Mouse (Mus musculus): ENCODE results near the gene Racgap1.

The Racgap1 gene

DNA sequence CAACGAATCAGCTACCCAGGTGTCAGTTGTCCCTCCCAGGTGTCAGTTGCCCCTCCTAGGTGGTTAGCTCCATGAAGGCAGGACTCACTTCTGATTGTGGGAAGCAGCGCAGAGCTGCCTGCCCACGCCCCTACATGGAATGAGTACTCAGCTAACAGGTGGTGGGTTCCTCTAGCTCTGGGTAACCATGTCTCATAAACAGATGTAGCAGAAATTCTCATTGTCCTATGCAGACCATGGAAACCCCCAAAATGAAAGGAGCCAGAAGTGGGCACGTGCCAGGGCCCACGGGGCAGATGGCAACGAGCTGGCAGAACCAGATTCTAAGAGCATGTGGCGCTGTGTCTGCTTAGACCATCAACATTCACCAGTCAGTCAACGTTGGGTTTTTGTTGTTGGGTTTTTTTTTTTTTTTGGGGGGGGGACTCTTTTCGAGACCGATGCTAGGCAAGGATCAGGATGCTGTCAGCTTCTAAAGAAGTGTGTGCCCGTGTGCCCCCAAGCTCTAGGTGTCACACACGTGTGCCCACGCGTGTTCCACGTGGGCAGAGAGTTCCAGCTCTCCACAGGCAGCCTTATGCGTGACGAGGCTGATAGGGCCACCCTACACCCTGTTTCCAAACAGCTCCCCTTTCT lies 12.6 kb upstream of the Racgap1 start:
- DNase-seq, result no peak

DNA sequence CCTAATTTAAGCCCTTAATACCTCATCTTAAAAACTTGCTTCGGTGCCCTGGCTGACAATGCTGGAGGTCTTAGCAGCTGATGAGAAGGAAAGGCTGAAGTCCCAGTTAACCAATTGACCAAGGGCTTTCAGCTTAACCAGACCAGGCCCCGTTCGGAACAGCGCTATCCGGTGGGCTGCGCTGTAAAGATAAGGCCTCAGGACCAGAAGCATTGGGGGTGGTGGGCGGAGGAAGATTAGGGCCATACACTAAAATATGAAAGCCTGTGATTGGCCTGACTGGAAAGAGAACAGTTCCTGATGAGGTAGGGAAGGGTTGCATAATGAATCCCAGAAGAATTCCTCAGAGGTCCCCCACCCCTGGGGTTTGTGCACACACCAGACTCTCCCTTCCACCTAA lies 10.9 kb upstream of the Racgap1 start:
- DNase-seq, result no peak

DNA sequence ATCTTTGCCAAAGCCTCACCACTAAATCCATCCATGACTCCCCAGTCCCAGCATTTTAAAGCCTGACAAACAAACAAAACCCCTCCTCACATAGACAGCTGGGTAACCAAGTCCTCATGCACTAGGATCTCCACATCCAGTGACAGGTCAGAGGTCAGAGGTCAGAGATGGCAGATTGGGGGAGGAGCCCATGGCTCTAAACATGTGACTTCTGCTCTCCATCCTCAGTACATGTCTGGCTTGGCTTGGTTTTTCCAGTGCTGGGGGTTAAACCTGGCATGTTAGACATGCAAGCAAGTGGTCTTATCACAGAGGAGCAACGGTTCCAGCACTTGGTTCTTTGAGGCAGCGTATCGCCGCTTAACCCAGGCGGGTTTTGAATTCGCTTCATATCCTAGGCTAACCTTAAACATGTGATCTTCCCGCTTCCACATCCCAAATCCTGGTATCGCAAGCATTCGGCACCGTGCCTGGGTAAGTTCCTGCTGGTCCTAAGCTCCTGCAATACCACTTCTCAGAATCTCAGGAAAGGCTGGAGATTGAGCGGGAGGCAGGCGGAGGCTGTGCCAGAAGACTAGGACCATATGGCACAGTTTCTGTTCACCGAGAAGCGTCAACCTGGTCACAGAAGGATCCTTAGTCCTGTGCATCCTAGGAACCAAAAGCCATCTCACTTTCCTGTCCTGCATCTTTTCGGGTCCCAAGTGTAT lies 9.8 kb upstream of the Racgap1 start:
- no peak for DNase-seq

DNA sequence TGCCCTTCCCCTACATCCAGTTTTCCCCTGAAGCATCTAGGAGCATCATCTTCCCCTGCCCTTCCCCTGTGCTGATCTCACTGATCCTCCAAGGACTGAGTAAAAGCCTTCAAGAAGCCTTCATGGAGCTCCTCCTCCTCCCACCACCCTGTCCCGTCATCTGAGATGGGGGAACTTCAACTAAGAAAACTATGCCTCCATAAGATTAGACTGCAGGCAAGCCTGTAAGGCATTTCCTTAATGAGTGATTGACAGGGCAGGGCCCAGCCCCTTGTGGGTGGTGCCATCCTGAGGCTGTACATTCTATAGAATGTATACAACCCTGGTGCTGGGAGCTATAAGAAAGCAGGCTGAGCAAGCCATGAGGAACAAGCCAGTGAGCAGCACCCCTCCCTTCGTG lies 7.0 kb upstream of the Racgap1 start:
- no peak for DNase-seq

DNA sequence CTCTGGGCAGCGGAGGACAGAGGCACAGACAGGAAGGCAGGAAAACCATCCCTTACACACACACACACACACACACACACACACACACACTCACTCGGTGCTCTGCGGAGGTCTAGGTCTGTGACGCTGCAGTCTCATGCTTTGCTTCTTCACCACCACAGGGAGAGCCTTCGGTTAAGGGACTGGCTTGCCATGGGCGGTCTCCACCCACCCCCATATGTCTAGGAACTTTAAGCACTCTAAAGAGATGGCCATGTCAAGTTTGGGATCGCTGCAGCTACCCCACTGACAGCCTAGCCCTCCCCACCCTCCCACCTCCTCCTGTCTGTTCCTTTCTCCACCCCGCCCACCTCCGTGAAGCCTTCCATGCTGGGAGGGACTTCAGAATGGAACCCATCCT lies 4.5 kb upstream of the Racgap1 start:
- DNase-seq, result no peak

DNA sequence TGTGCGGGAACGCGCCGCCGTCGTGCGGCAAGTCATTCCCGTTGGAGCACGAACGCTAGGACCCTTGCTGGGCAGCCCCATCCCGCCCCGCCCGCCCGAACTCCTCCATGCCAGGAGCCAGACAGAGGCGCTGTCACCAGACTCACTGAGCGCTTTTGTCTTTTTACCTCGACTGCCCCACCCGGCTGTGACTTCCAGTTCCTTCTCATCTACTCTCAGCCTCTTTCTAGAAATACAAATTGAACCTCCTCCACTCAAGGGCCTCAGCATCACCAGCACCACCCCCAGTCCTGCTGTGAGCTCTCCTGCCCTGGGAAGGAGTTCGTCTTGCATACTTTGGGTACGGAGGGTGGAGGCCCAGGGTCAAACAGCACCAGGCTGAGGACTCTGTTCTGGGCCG lies 2.4 kb upstream of the Racgap1 start:
- no peak for DNase-seq

DNA sequence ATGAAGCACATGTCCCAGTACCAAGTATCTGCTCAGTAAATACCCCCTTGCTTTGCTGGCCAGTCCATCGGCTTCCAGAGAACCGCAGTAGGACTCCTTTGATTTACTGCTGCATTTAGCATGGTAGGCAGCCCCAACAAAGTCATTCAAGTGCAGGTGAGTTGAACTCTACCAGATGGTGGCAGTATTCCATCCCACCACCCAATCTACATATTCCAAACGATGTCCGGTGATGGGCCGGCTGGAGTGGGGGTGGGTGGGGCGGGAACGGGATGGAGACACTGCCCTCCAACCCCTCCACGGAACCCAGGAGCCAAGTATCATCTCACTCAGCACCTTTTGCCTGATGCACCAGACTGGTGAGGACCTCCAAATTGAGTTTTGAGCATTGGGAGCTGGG lies 1.8 kb upstream of the Racgap1 start:
- no peak for DNase-seq

DNA sequence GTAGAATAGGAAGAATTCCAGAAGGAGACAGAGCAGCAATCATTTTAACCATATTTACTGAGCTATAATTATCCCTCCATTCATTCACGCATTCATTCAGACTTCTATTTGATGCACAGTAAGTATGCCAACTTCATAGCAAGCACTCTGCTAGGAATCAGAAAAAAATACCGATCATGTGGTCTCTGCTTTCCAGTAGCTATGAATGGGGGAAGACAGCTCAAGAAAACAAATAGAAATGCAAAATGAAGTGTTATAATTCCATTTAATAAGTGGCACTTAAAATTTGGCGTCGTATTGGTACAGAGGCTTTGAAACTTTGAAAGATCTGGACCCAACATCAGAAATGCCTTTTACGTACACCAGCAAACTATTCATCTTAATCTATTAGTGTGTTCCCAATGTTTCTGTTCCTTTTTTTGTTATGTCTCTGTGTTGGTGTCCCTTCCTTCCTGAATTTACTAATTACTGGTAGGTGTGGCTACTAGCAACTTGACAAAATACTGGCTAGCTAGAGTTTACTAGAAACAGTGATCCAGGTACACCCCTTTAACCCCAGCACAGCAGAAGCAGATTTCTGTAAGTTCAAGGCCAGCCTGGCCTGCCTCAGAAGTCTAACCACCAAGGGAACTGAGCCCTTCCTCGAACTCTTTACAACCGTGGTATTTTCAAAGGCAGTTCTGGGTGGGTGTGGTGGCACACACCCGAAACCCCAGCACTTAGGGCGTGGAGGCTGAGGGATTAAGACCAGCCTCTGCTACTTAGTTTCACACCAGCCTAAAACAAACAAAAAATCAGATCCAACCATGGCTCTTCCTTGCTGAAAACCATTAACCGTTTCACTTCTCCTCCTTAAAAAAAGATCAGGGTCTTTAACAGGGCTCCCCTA lies 772 bp upstream of the Racgap1 start:
- no peak for DNase-seq

DNA sequence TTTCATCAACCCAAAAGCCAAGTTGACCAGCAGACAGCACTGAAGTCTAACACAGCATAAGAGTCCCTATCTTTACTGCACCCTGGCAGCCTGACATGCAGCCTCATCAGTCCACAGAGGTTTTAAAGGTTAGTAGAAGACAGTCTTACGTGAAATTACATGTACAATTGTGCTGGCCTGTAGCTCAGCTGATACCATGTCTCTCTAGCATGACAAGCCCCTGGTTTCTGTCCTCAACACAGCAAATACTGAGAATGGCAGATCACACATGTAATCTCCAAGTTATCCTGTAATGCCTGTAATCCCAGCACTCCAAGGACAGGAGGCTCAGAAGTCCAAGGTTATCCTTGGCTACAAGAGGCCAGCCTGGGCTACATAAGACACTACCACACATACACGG lies 1.2 kb downstream of the Racgap1 start:
- no peak for DNase-seq

DNA sequence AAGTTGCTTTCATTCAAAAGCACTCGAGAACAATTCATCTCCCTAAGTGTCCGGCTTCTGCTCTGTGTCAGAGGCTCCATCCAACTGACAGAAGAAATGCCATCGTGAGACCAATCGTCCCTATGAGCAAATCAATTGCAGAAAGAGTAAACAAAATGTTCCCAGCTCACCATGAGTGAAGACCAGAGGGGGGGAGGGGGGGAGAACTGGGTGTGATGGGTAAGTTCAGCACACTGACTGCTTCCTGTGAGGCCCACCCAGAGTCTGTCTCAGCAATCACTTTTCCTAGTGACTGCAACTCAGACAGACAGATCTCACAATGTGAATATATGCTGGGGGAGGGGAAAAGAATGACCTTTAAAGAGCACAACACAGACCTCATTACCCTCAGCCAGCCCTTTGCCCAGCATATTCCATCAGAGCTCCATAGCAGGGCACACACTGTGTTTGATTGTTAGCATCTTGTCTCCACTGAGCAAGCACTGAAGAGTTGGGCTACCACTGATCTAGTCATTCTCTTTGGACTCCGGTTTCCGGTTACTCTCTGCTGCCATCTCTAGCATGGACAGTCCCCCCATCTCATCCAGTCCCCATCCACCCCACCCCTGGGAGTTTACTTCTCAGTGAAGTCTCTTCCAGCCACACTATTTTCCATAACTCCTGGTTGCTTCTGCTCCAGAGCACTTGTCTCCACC lies 2.2 kb downstream of the Racgap1 start:
- no peak for DNase-seq

DNA sequence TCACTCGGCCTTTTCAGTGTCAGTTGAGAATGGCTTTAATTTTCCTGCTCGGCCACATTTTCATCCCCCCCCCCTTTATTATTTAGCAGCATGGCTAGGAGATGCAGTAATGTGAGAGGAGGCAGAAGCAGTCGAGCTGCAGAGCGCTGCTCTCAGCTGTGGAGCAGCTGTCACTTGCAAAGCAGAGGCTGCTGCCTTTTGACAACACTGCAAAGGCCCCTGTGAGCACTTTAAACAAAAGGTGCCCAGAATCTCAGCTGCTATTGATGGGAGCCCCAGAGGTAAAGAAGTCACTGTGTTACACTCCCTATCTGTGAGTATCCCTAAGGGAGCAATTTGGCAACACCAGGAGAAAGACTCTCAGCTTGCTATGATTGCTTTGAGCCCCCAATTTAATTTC lies 3.1 kb downstream of the Racgap1 start:
- DNase-seq, result no peak

DNA sequence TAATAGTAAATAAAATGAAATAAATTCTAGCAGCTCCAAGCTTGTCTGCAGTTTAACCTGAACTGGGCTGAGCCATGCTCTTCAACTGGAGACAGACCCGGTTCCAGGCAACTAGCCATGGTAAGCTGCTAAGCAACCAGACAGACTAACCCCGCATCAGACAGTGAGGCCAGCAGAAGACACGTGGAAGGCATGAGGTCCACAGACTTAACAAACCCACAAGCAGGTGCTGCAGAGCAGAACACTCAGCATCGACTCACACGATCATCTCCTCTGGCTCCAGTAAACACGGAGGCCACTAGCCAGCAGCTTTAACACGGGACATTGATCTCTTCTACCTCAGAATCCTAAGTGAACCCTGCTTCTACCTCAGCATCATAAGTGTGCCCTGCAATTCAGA lies 6.7 kb downstream of the Racgap1 start:
- no peak for DNase-seq

DNA sequence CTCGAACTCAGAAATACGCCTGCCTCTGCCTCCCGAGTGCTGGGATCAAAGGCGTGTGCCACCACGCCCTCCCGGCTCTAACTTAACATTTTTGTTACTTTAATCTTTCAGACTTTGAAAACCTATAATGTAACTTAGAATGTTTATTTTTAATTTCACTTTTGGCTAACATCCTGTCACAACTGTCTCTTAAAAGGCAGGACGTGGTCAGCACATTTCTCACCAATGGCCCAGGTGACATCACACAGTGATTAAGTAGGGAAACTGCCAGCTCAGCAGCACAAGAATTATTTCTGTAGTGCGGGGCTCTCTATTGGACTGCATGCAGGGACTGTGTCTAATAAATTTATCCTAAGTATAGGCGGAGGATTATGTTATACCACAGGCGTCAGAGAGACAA lies 7.6 kb downstream of the Racgap1 start:
- DNase-seq, result no peak

DNA sequence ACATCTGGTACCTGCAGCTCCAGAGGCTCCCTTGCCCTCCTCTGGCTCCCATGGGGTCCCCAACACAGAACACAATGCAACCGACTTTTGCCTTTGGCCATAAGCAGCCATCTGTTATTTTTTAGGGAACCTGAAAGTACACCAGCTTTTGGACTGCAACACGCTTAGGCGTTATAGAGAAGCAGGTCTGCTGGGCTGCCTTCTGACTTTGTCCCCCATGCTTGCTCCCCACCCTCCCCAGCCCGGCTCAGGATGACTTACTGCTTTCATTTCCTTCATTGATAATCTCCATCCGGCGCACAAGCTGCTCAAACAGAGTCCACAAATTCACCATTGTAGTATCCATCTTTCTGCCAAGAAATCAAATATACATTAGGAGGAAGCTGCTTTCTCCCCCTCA lies 8.8 kb downstream of the Racgap1 start:
- no peak for DNase-seq

DNA sequence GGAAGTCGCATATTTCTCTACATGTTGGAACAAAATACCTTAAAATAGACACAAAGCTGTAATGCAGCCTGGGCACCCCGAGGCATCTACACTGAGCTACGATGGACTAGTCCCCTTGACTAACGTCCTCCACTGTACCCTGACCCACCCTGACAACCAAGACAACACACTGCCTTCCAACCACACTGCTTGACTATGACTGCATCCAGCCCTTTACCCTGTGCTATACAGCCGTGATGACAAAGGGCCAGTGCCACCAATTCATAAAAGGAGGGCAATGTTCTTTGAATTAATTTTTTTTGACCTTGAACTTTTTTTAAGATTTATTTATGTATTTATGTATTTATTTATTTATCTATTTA lies 13.4 kb downstream of the Racgap1 start:
- no peak for DNase-seq

DNA sequence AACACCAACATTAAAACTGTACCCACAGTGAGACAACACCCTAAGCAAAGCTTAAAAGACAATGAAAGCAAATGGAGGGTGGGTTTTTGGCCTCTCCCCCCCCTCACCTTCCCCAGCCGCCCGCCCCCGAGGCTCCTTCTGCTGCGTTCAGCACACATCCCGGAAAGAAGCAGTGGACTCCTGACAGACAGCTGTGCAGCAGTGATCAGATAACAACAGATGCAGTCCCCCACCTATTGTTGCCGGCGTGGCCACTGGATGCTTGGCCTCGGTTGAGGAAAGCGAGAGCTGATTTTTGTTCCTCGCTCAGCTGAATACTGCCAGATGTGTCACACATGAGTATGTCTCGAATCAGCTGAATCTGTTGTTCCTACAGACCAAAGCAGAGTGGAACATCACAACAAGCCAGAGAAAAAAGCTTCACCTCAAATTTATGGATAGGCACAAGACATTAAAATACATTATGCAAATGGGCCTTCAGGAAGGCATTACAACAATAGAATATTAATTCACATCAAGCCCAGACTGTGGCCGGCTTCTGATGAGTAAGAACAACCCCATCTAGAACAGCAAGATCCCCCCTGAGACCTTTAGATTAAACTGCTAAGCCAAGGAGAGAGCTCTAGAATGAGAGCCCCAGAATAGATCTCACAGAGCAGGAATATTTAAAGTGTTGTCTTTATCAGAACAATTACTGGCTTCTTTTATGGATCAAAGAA lies 13.9 kb downstream of the Racgap1 start:
- DNase-seq, result no peak

DNA sequence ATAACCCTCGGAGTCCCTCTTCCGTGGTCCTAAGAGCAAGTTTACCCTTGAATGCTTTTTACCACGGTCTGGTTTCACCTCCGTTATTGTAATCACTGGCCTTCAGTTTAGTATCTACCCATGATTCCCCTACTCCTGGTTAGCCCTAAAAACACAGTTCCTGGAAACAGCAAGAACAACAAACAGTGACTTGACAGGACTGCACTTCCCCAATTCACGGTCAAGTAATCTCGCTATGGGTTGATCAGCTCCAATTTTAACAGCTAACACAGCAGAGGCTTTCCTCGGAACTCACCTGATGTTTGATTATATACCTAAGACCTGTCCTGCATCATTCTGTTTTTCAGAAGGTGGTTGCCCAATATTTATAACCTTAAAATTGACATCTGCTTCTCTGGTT lies 16.8 kb downstream of the Racgap1 start:
- DNase-seq, result no peak

DNA sequence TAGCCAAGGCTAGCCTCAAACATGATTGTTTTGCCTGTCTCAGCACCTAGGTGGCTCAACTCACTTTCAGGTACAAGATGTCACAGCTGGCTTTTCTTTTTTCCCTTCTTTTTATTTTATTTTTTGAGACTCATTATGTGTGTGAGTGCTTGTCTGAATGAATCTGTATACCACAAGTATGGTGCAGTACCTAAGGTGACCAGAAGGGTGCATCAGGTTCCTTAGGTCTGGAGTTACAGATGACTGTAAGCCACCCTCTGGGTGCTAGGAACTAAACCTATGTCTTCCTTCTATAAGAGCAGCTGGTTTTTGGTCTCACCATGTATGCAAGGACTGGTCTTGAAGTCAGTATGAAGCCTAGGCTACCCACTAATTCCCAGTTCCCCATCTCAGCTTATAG lies 19.8 kb downstream of the Racgap1 start:
- peak; percentile 23 to 25 for DNase-seq

DNA sequence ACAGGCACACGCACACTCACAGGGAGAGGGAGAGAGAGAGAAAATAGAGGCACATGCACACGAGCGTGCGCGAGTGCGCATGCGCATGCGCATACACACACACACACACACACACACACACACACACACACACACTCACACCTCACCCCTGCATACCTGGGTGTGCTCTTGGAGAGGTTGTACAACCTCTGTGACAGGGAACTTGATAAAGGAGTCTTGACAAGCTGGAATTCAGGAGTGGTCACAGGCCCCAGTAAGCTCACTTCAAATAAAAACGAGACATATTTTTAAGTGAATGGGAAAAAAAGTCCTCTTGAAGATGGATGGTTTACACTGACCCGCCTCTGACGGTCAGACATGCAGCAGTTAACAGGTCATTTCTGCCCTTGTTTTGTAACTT lies 29.4 kb downstream of the Racgap1 start:
- DNase-seq, result no peak

DNA sequence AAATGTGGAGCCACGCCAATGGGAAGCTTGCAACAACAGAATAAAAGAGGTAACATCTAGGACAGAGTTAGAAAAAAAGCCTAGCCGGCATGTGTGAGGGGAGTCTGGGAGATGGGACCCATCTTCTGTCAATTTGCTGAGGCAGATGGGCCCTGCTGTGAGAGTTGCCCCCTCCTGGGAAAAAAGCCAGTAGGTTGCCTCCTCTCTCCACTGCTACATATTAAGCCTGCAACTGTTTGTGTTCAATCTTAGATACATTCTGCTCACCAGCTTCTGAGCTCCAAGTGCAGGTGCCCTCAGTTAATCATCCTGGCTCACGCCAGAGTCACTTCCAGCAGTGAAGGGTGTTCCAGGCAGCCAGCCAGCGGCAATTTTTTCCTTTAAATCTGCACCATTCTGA lies 31.6 kb downstream of the Racgap1 start:
- no peak for DNase-seq

DNA sequence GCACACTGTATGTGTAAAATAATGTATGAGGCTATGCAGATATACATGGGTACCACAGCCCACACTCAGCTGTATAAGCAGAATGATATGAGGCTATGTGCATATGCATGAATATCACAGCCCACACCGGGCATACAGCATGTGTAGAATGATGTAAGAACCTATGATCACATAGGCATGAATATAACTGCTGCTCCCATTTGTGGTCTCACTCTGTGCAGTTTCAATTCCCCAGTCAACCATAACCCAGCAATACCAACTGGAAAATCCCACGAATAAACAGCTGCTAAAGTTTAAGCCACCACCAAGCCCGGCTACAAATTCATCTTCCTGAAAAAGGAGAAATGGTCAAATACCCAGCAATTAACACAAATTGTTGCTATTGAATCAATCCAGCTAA lies 32.9 kb downstream of the Racgap1 start:
- no peak for DNase-seq

DNA sequence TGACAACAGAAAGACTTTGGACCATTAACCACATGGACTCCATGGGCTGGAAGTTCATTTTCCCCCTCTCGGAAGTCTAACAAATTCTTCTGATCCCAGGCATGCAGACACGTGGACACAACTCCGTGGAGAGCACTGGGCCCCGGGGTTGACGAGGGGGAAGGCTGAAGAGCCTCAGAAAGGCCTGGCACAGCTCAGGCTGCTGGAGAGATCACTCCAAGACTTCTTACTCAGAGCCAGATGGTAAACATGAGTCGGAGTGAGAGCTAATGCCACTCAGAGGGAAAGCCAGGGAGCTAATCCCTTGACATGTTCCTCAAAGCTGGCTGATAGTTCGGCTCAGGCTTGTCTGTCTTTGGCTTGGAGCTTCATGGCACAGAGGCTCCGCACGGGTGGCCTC lies 36.2 kb downstream of the Racgap1 start:
- no peak for DNase-seq

DNA sequence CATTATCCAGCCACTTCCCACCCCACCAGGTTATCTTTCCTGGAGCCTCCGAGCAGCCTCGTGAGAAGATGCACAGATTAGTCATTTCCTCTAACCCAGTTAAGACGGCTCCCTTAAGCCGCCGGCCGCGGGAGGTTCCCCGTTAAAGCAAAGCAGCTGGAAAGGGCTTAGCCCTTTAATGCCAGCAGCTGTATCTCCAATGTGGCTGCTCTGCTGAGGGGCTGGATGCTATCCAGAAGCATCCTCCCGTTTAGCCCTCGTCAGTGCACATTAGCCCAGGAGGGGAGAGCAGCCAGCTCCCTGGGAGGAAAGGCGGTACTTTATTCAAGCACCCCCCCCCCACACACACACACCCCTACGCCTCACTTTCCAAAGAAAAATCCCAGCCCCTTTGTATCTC lies 36.7 kb downstream of the Racgap1 start:
- no peak for DNase-seq

Measured in B cell, adult 2 months (primary cell).